Mouse (Mus musculus): ENCODE measurements around the gene Sap30. TPM values are rescaled to one million over a fixed set of nuclear protein-coding genes. Genes with fewer than 3 reads are reported as not detected.

The Sap30 gene
- total RNA-seq (2014; fragmentation: Nextera tagmentation) (17.3 and 17.4 TPM in 2 replicates), total RNA-seq (2017) (55.5 and 79.5 TPM in 2 replicates), polyA plus RNA-seq (2012) (24.5 and 30.5 TPM in 2 replicates)

GRCm38 (mm10) chr8:57487441-57488155 lies at the start of gene Sap30:
Gene Sap30 (minus strand): TSS chr8:57487860.
- peak within 1 kb of the TSS; percentile 95 for H3K4me3 ChIP-seq (ENCODE audit: low read depth, low read length)
- H3K27me3 ChIP-seq (ENCODE audit: insufficient read depth, low read length) = no peaks in the 10 kb centered on the region
- TF ChIP-seq GATA2 (IDR thresholded peaks at IDR 0.05; ENCODE audit: borderline replicate concordance, low read depth, low read length) (no peak), GATA1 (IDR thresholded peaks at IDR 0.05; ENCODE audit: borderline replicate concordance, low read length) (no peak), CTCF (IDR thresholded peaks at IDR 0.05; ENCODE audit: low read depth, low read length) (no peak), TAL1 (conservative IDR thresholded peaks at IDR 0.05; ENCODE audit: low read depth, low read length) (no peak), POLR2AphosphoS5 (IDR thresholded peaks at IDR 0.05; ENCODE audit: insufficient replicate concordance, low read depth, low read length) (no peak)

DNA sequence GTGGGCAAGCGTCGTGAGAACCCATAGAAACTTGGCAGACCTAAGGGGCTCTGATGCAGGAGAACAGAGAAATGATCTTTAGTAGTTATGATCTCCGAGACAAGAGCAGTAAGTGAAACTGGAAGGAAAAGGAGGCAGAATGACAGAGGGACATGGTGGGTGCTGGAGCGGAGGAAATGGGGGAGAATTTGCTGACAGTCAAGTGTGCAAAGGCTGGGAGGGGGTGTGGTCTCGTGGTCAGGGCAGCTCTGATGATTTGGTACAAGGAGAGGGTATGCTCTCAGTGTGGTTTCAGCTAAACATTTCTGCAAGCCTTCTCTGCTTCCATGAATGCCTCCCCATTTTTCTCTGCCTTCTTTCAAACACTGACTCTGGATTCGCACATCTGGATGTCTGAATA lies 48.5 kb upstream of the Sap30 start:
- Histone ChIP-seq H3K9me3 (replicated peaks) (no peaks in the 10 kb centered on the region), H3K4me3 (ENCODE audit: low read depth, low read length) (no peak overlapping the region), H3K27me3 (ENCODE audit: insufficient read depth, low read length) (no peaks in the 10 kb centered on the region), H3K36me3 (replicated peaks) (peaks cover 59% of the 10 kb centered on the region), H3K4me1 (ENCODE audit: insufficient read depth, low read depth, low read length) (peaks cover 3% of the 10 kb centered on the region; the same call in 1 of the 2 replicates)
- no peak for TF ChIP-seq TAL1 (conservative IDR thresholded peaks at IDR 0.05; ENCODE audit: low read depth, low read length)
- no peak for TF ChIP-seq GATA1 (IDR thresholded peaks at IDR 0.05; ENCODE audit: borderline replicate concordance, low read length)
- TF ChIP-seq GATA2 (IDR thresholded peaks at IDR 0.05; ENCODE audit: borderline replicate concordance, low read depth, low read length) = no peak
- no peak for TF ChIP-seq CTCF (IDR thresholded peaks at IDR 0.05; ENCODE audit: low read depth, low read length)
- no peak for TF ChIP-seq POLR2AphosphoS5 (IDR thresholded peaks at IDR 0.05; ENCODE audit: insufficient replicate concordance, low read depth, low read length)
- no peak for DNase-seq (ENCODE audit: low spot score)
- no peak for ATAC-seq (ENCODE audit: extremely low read depth, insufficient number of reproducible peaks, low FRiP score, poor library complexity, severe bottlenecking)

More at GRCm38 (mm10) chr8:57487441-57488155, at the start of gene Sap30:
- H3K9me3 ChIP-seq (replicated peaks) = no peaks in the 10 kb centered on the region
- peaks cover 25% of the 10 kb centered on the region for H3K4me1 ChIP-seq (ENCODE audit: insufficient read depth, low read depth, low read length)
- ATAC-seq (ENCODE audit: extremely low read depth, insufficient number of reproducible peaks, low FRiP score, poor library complexity, severe bottlenecking) (peak; percentile 96), DNase-seq (ENCODE audit: low spot score) (peak; percentile 84)
- peaks cover 25% of the 10 kb centered on the region for H3K36me3 ChIP-seq (replicated peaks)

DNA sequence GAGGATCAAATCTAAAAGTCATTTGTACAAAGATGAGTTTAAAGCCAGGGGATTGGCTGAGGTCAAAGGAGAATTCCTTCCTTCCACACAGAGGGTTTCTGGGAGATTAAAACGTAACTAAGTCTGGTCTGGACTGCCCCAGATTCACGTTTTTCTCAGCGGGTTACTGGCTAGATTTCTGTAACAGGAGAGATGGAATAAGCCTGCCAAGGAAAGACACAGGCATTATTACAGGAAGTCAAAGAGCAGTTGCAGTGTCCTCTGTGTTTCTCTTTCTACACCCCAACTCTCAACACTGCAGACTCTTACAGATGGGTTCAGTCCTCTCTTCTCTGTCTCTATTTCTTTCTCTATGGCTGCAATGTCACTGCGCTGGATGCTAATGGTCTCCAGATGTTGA lies 46.8 kb upstream of the Sap30 start:
- no peak for TF ChIP-seq CTCF (IDR thresholded peaks at IDR 0.05; ENCODE audit: low read depth, low read length)
- no peak for TF ChIP-seq TAL1 (conservative IDR thresholded peaks at IDR 0.05; ENCODE audit: low read depth, low read length)
- no peak for TF ChIP-seq GATA1 (IDR thresholded peaks at IDR 0.05; ENCODE audit: borderline replicate concordance, low read length)
- no peak for TF ChIP-seq GATA2 (IDR thresholded peaks at IDR 0.05; ENCODE audit: borderline replicate concordance, low read depth, low read length)
- TF ChIP-seq POLR2AphosphoS5 (IDR thresholded peaks at IDR 0.05; ENCODE audit: insufficient replicate concordance, low read depth, low read length) = no peak
- Histone ChIP-seq H3K27me3 (ENCODE audit: insufficient read depth, low read length) (no peaks in the 10 kb centered on the region), H3K4me1 (ENCODE audit: insufficient read depth, low read depth, low read length) (peaks cover 11% of the 10 kb centered on the region), H3K36me3 (replicated peaks) (peaks cover 60% of the 10 kb centered on the region), H3K4me3 (ENCODE audit: low read depth, low read length) (no peak overlapping the region), H3K9me3 (replicated peaks) (no peaks in the 10 kb centered on the region)
- ATAC-seq (ENCODE audit: extremely low read depth, insufficient number of reproducible peaks, low FRiP score, poor library complexity, severe bottlenecking) = no peak
- no peak for DNase-seq (ENCODE audit: low spot score)

DNA sequence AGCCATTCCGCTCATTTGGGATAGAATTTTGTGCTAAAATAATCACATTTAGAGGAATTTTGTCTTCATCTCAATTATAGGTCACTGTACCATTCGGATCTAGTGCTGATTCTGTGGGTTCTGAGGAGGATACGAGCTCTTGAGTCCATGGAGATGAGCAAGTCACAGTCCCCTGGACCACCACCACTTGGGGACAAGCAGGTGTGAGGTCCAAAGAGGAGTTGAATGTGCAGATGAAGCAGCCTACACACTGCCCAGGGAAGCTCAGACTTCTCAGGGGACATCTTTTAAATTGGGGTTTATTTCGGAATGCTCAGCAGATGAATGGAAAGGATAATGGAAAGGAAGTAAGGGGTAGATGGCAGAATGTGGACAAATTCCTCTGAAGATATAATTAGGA lies 45.4 kb upstream of the Sap30 start:
- Histone ChIP-seq H3K4me3 (ENCODE audit: low read depth, low read length) (no peak overlapping the region), H3K4me1 (ENCODE audit: insufficient read depth, low read depth, low read length) (peaks cover 11% of the 10 kb centered on the region), H3K36me3 (replicated peaks) (peaks cover 58% of the 10 kb centered on the region), H3K27me3 (ENCODE audit: insufficient read depth, low read length) (no peaks in the 10 kb centered on the region), H3K9me3 (replicated peaks) (no peaks in the 10 kb centered on the region)
- no peak for TF ChIP-seq CTCF (IDR thresholded peaks at IDR 0.05; ENCODE audit: low read depth, low read length)
- TF ChIP-seq GATA2 (IDR thresholded peaks at IDR 0.05; ENCODE audit: borderline replicate concordance, low read depth, low read length) = no peak
- TF ChIP-seq TAL1 (conservative IDR thresholded peaks at IDR 0.05; ENCODE audit: low read depth, low read length) = no peak
- TF ChIP-seq POLR2AphosphoS5 (IDR thresholded peaks at IDR 0.05; ENCODE audit: insufficient replicate concordance, low read depth, low read length) = no peak
- TF ChIP-seq GATA1 (IDR thresholded peaks at IDR 0.05; ENCODE audit: borderline replicate concordance, low read length) = no peak
- ATAC-seq (ENCODE audit: extremely low read depth, insufficient number of reproducible peaks, low FRiP score, poor library complexity, severe bottlenecking) (no peak), DNase-seq (ENCODE audit: low spot score) (no peak)

- H3K4me1 ChIP-seq (ENCODE audit: insufficient read depth, low read depth, low read length) = peaks cover 11% of the 10 kb centered on the region
- ATAC-seq (ENCODE audit: extremely low read depth, insufficient number of reproducible peaks, low FRiP score, poor library complexity, severe bottlenecking) (no peak), DNase-seq (ENCODE audit: low spot score) (no peak)
- no peak overlapping the region for H3K4me3 ChIP-seq (ENCODE audit: low read depth, low read length)
- H3K9me3 ChIP-seq (replicated peaks) = no peaks in the 10 kb centered on the region
- H3K27me3 ChIP-seq (ENCODE audit: insufficient read depth, low read length) = no peaks in the 10 kb centered on the region
- peaks cover 60% of the 10 kb centered on the region for H3K36me3 ChIP-seq (replicated peaks)
- no peak for TF ChIP-seq GATA1 (IDR thresholded peaks at IDR 0.05; ENCODE audit: borderline replicate concordance, low read length)
- no peak for TF ChIP-seq POLR2AphosphoS5 (IDR thresholded peaks at IDR 0.05; ENCODE audit: insufficient replicate concordance, low read depth, low read length)
- TF ChIP-seq TAL1 (conservative IDR thresholded peaks at IDR 0.05; ENCODE audit: low read depth, low read length) = no peak
- no peak for TF ChIP-seq CTCF (IDR thresholded peaks at IDR 0.05; ENCODE audit: low read depth, low read length)
- no peak for TF ChIP-seq GATA2 (IDR thresholded peaks at IDR 0.05; ENCODE audit: borderline replicate concordance, low read depth, low read length)
These were observed 44.6 kb upstream of the Sap30 start for GRCm38 (mm10) chr8:57532223-57532622.

DNA sequence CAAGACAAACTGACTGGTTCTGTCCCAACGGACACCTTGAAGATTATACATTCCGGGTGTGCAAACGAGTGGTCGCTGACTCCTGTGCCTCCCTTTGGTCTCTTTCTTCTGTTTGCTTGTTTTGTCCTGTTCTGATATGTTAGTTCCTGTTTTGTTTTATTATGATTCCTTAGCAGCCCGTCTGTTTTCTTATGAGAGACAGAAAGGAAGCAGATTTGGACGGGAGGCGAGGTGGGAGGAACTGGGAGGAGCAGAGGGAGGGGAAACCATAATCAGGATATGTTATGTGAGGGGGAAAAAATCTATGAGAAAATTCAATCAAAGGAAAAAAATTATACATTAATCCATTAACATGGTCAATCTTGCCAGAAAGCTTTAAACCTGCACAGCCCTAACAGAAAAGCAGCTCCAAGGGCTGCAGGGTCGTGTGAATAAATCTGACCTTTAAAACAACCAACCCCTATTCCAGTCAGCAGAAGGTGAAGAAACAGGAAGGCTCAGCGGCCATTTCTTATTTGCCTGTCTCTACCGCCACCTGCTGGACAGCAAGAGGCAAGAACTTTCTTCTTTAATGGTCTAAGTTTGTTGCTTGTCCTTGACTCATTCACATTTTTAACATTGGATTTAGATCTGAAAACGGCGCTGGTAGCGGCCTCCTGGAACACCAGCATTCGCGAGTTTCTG lies 43.1 kb upstream of the Sap30 start:
- peak; percentile 53 for DNase-seq (ENCODE audit: low spot score)
- peaks cover 8% of the 10 kb centered on the region for H3K4me1 ChIP-seq (ENCODE audit: insufficient read depth, low read depth, low read length)
- TF ChIP-seq CTCF (IDR thresholded peaks at IDR 0.05; ENCODE audit: low read depth, low read length) (peak; percentile 69), GATA1 (IDR thresholded peaks at IDR 0.05; ENCODE audit: borderline replicate concordance, low read length) (no peak)
- H3K36me3 ChIP-seq (replicated peaks) = peaks cover 64% of the 10 kb centered on the region
- ATAC-seq (ENCODE audit: extremely low read depth, insufficient number of reproducible peaks, low FRiP score, poor library complexity, severe bottlenecking) = peak; percentile 49; the same call in 1 of the 2 replicates
- H3K27me3 ChIP-seq (ENCODE audit: insufficient read depth, low read length) = no peaks in the 10 kb centered on the region
- no peaks in the 10 kb centered on the region for H3K9me3 ChIP-seq (replicated peaks)
- no peak overlapping the region for H3K4me3 ChIP-seq (ENCODE audit: low read depth, low read length)

Data from G1E (cell line).